Comparison of ENCODE assay signal across 9 mouse cellular contexts in genomic region chr11:70499566-70500475, GRCm38 (mm10). TPM values are rescaled to one million over a fixed set of nuclear protein-coding genes. Genes with fewer than 3 reads are reported as not detected.
DNase-seq lines count a peak whose midpoint lies in the region; ATAC-seq and TF ChIP-seq lines count a peak whose summit lies in the region.
"Had no signal": no experiment of that assay in that cellular context is flagged by ENCODE, and none has a peak within 500 bp of the region (broad histone marks: within the 10 kb centered on the region; RNA-seq: fewer than 3 reads in every experiment).

No protein-coding gene starts in this region.

- H3K27me3 ChIP-seq in heart, adult 2 months (ENCODE audit: control insufficient read depth, insufficient read depth, low read length), result no peaks in the 10 kb centered on the region
- no peaks in the 10 kb centered on the region for H3K27me3 ChIP-seq in CH12.LX (replicated peaks)
- no peaks in the 10 kb centered on the region for H3K27me3 ChIP-seq in lung, embryonic 14.5 days (ENCODE audit: insufficient read depth, low read length)

- no peaks in the 10 kb centered on the region for H3K36me3 ChIP-seq in heart, adult 2 months (ENCODE audit: control insufficient read depth, insufficient read depth, low read length)
- H3K36me3 ChIP-seq in CH12.LX (replicated peaks in 1 of 2; ENCODE audit: control insufficient read depth in 1 of 2, insufficient read depth in 1 of 2, low read length in 1 of 2), result no peaks in the 10 kb centered on the region
- no peaks in the 10 kb centered on the region for H3K36me3 ChIP-seq in lung, embryonic 14.5 days (ENCODE audit: insufficient read depth)

- H3K27ac ChIP-seq in heart, adult 2 months, result no peak overlapping the region
- H3K27ac ChIP-seq in CH12.LX (ENCODE audit: insufficient read depth, low read depth), result no peak overlapping the region
- H3K27ac ChIP-seq in bone marrow macrophage, adult 2 months (ENCODE audit: insufficient read depth, low read depth, low read length), result peak overlapping the region; percentile 92
- no peak overlapping the region for H3K27ac ChIP-seq in lung, embryonic 14.5 days (ENCODE audit: low read depth)

- no peak overlapping the region for H3K4me2 ChIP-seq in CH12.LX (ENCODE audit: insufficient read depth, low read depth, poor library complexity, severe bottlenecking)
- no peak overlapping the region for H3K4me2 ChIP-seq in lung, embryonic 14.5 days

- TF ChIP-seq EP300 in heart, adult 2 months (IDR thresholded peaks at IDR 0.05; ENCODE audit: insufficient read depth, low read depth, low read length), result no peak
- TF ChIP-seq EP300 in CH12.LX (IDR thresholded peaks at IDR 0.05; ENCODE audit: low read length), result no peak

- H3K79me2 ChIP-seq in heart, adult 2 months (replicated peaks; ENCODE audit: control insufficient read depth, insufficient read depth, low read length), result no peaks in the 10 kb centered on the region
- no peaks in the 10 kb centered on the region for H3K79me2 ChIP-seq in CH12.LX (replicated peaks; ENCODE audit: control insufficient read depth, extremely low read depth, insufficient read depth, poor library complexity, severe bottlenecking)

- in situ Hi-C loops in CH12.LX (cut with MboI; ENCODE audit: low pct_ligation_motif_present, low pct_unique_long_range_greater_than_20kb, low sequenced_read_pairs), result loop anchor here (5.0 to 10.0 kb wide), 2 partner anchors 38 to 175 kb away; partner anchors contain the start of gene Alox12e

- DNase-seq in heart, adult 2 months, result peak in 1 of 2 experiments; percentile 31
- DNase-seq in heart, adult 11 months, result no peak
- DNase-seq in CH12.LX (ENCODE audit: extremely low read depth), result no peak
- DNase-seq in lung, embryonic 14.5 days, result peak; percentile 52
- DNase-seq in right cerebral cortex, postnatal 25 days, result no peak
- DNase-seq in thymus, postnatal 25 days, result no peak
- DNase-seq in left cerebral cortex, postnatal 36 days (ENCODE audit: low spot score in 2 of 2), result no peak

- no peak overlapping the region for H3K4me3 ChIP-seq in heart, adult 2 months
- no peak overlapping the region for H3K4me3 ChIP-seq in CH12.LX (replicated peaks in 1 of 3; ENCODE audit: low read depth in 2 of 3, low read length in 2 of 3, poor library complexity in 1 of 3)
- no peak overlapping the region for H3K4me3 ChIP-seq in bone marrow macrophage, adult 2 months (ENCODE audit: insufficient read depth, low read length)
- no peak overlapping the region for H3K4me3 ChIP-seq in lung, embryonic 14.5 days (ENCODE audit: low read depth, low read length)

- TF ChIP-seq POLR2A in heart, adult 2 months (IDR thresholded peaks at IDR 0.05; ENCODE audit: insufficient read depth, low read depth, low read length), result no peak
- no peak for TF ChIP-seq POLR2A in CH12.LX (IDR thresholded peaks at IDR 0.05; ENCODE audit: low read depth, low read length)
- TF ChIP-seq POLR2A in bone marrow macrophage, adult 2 months (IDR thresholded peaks at IDR 0.05; ENCODE audit: borderline replicate concordance, low read depth, low read length), result no peak

- no peak overlapping the region for H3K9ac ChIP-seq in heart, adult 2 months (ENCODE audit: low read depth, low read length)
- H3K9ac ChIP-seq in CH12.LX (ENCODE audit: insufficient read depth, low read depth), result no peak overlapping the region
- no peak overlapping the region for H3K9ac ChIP-seq in lung, embryonic 14.5 days

- TF ChIP-seq RAD21 in CH12.LX (IDR thresholded peaks at IDR 0.05; ENCODE audit: low read depth, low read length), result peak; percentile 75

- H3K4me1 ChIP-seq in heart, adult 2 months (ENCODE audit: control insufficient read depth, insufficient read depth, low read length), result no peaks in the 10 kb centered on the region
- H3K4me1 ChIP-seq in CH12.LX (ENCODE audit: control insufficient read depth in 1 of 2, insufficient read depth in 2 of 2), result peaks cover under 1 to 4% of the 10 kb centered on the region in 2 experiments; a peak in 2 of 4 replicates
- peaks cover 33% of the 10 kb centered on the region for H3K4me1 ChIP-seq in bone marrow macrophage, adult 2 months (ENCODE audit: control insufficient read depth, insufficient read depth, low read length)
- no peaks in the 10 kb centered on the region for H3K4me1 ChIP-seq in lung, embryonic 14.5 days (ENCODE audit: insufficient read depth)

- intact Hi-C loops in heart, adult 2 months (cut with DNase I), result loop anchor here (1.0 kb wide), 1 partner anchor 48 kb away; no protein-coding TSS in a partner anchor
- intact Hi-C loops in left cerebral cortex, postnatal 36 days (cut with DNase I), result no loop called here

- H3K9me3 ChIP-seq in CH12.LX (replicated peaks; ENCODE audit: low read length), result no peaks in the 10 kb centered on the region
- H3K9me3 ChIP-seq in lung, embryonic 14.5 days (ENCODE audit: low read depth, low read length), result no peaks in the 10 kb centered on the region

- TF ChIP-seq CTCF in heart, adult 2 months (IDR thresholded peaks at IDR 0.05), result peak; percentile 76
- peak; percentile 29 to 88; a peak in 3 of 4 replicates for TF ChIP-seq CTCF in CH12.LX (conservative IDR thresholded peaks at IDR 0.05 in 1 of 2, IDR thresholded peaks at IDR 0.05 in 1 of 2; ENCODE audit: low read depth in 2 of 2, low read length in 2 of 2)
- TF ChIP-seq CTCF in bone marrow macrophage, adult 2 months (IDR thresholded peaks at IDR 0.05; ENCODE audit: low read depth, low read length), result no peak
- TF ChIP-seq CTCF in lung, embryonic 14.5 days (IDR thresholded peaks at IDR 0.05; ENCODE audit: low read depth), result peak; percentile 51

- dilution Hi-C loops in CH12.LX (cut with MboI; ENCODE audit: extremely low pct_ligation_motif_present, extremely low pct_unique_long_range_greater_than_20kb, low sequenced_read_pairs), result no loop called here

- 58% methylated on average over 14 of the region's 14 CpGs for WGBS in heart, adult 2 months
- 65% methylated on average over 14 of the region's 14 CpGs for WGBS in lung, embryonic 14.5 days

- no peak for ATAC-seq in lung, embryonic 14.5 days (ENCODE audit: insufficient read depth)

TF ChIP-seq in CH12.LX, 34 proteins besides CTCF, POLR2A, EP300 and RAD21:
- TF ChIP-seq MYC (IDR thresholded peaks at IDR 0.05; ENCODE audit: low read depth, low read length) (no peak), BHLHE40 (IDR thresholded peaks at IDR 0.05; ENCODE audit: low read depth, low read length) (no peak), ZNF384 (IDR thresholded peaks at IDR 0.05; ENCODE audit: low read depth, low read length) (peak; percentile 45), SMC3 (IDR thresholded peaks at IDR 0.05; ENCODE audit: low read depth, low read length) (peak; percentile 80), E2F4 (IDR thresholded peaks at IDR 0.05; ENCODE audit: insufficient replicate concordance, low read depth, low read length) (no peak)

RNA-seq across cellular contexts. Expression of gene Tm4sf5, which starts 5.2 kb away (rescaled TPM):
- total RNA-seq in heart, adult 2 months (2021), result 1 to 10 TPM; 1.2 to 1.3 TPM
- polyA plus RNA-seq in heart, adult 2 months (2012; rRNA removed), result 1.5 and 2.1 TPM in 2 replicates
- total RNA-seq in CH12.LX (2012; rRNA removed) (3.6 and 5.5 TPM in 2 replicates), CH12.LX (2014; rRNA removed) (8.8 and 11.7 TPM in 2 replicates)
- polyA plus RNA-seq in CH12.LX (2012; ENCODE audit: insufficient read length, low read depth), result 24.5 and 32.5 TPM in 2 replicates
- polyA plus RNA-seq in bone marrow macrophage, adult 2 months (2012; ENCODE audit: insufficient read depth, insufficient read length, missing spikeins), result 4.3 TPM in 2 replicates
- polyA plus RNA-seq in lung, embryonic 14.5 days (2014; fragmentation: Nextera tagmentation; extraction: Ambion mirVana), result 1.2 and 1.3 TPM in 2 replicates
- not detected for total RNA-seq in left cerebral cortex, postnatal 36 days (2021)

RNA-seq across cellular contexts. Expression of gene Vmo1, which starts 14.6 kb away (rescaled TPM):
- not detected for total RNA-seq in heart, adult 2 months (2021)
- not detected in 2 replicates for polyA plus RNA-seq in heart, adult 2 months (2012; rRNA removed)
- total RNA-seq in CH12.LX (2012; rRNA removed) (0.21 TPM in 1 of 2 replicates, not detected in the other), CH12.LX (2014; rRNA removed) (0.70 TPM in 1 of 2 replicates, not detected in the other)
- polyA plus RNA-seq in CH12.LX (2012; ENCODE audit: insufficient read length, low read depth), result 0.36 and 0.63 TPM in 2 replicates
- not detected in 2 replicates for polyA plus RNA-seq in bone marrow macrophage, adult 2 months (2012; ENCODE audit: insufficient read depth, insufficient read length, missing spikeins)
- 0.38 TPM in 1 of 2 replicates, not detected in the other for polyA plus RNA-seq in lung, embryonic 14.5 days (2014; fragmentation: Nextera tagmentation; extraction: Ambion mirVana)
- total RNA-seq in left cerebral cortex, postnatal 36 days (2021), result not detected
- total RNA-seq: left cerebral cortex, adult 18-20 months had no signal

RNA-seq across cellular contexts. Expression of gene Gltpd2, which starts 19.2 kb away (rescaled TPM):
- not detected for total RNA-seq in heart, adult 2 months (2021)
- polyA plus RNA-seq in heart, adult 2 months (2012; rRNA removed), result not detected in 2 replicates
- total RNA-seq in CH12.LX (2012; rRNA removed) (not detected in 2 replicates), CH12.LX (2014; rRNA removed) (not detected in 2 replicates)
- 0.19 TPM in 1 of 2 replicates, not detected in the other for polyA plus RNA-seq in CH12.LX (2012; ENCODE audit: insufficient read length, low read depth)
- not detected in 2 replicates for polyA plus RNA-seq in bone marrow macrophage, adult 2 months (2012; ENCODE audit: insufficient read depth, insufficient read length, missing spikeins)
- polyA plus RNA-seq in lung, embryonic 14.5 days (2014; fragmentation: Nextera tagmentation; extraction: Ambion mirVana), result 0.30 and 0.55 TPM in 2 replicates
- total RNA-seq in left cerebral cortex, postnatal 36 days (2021), result not detected
- total RNA-seq: left cerebral cortex, adult 18-20 months had no signal

RNA-seq across cellular contexts. Expression of gene Psmb6, which starts 25.3 kb away (rescaled TPM):
- 100 to 1,000 TPM; 204 to 231 TPM for total RNA-seq in heart, adult 2 months (2021)
- polyA plus RNA-seq in heart, adult 2 months (2012; rRNA removed), result 296 and 367 TPM in 2 replicates
- total RNA-seq in CH12.LX (2012; rRNA removed) (921 and 922 TPM in 2 replicates), CH12.LX (2014; rRNA removed) (749 and 831 TPM in 2 replicates)
- polyA plus RNA-seq in CH12.LX (2012; ENCODE audit: insufficient read length, low read depth), result 779 and 831 TPM in 2 replicates
- polyA plus RNA-seq in bone marrow macrophage, adult 2 months (2012; ENCODE audit: insufficient read depth, insufficient read length, missing spikeins), result 141 and 151 TPM in 2 replicates
- 778 and 813 TPM in 2 replicates for polyA plus RNA-seq in lung, embryonic 14.5 days (2014; fragmentation: Nextera tagmentation; extraction: Ambion mirVana)
- total RNA-seq in left cerebral cortex, postnatal 36 days (2021), result 100 to 1,000 TPM; 164 to 187 TPM

RNA-seq across cellular contexts. Expression of gene Gm40193, which starts 32.9 kb away (rescaled TPM):
- not detected for total RNA-seq in heart, adult 2 months (2021)
- not detected in 2 replicates for polyA plus RNA-seq in heart, adult 2 months (2012; rRNA removed)
- total RNA-seq in CH12.LX (2012; rRNA removed) (not detected in 2 replicates), CH12.LX (2014; rRNA removed) (not detected in 2 replicates)
- not detected in 2 replicates for polyA plus RNA-seq in CH12.LX (2012; ENCODE audit: insufficient read length, low read depth)
- not detected in 2 replicates for polyA plus RNA-seq in bone marrow macrophage, adult 2 months (2012; ENCODE audit: insufficient read depth, insufficient read length, missing spikeins)
- polyA plus RNA-seq in lung, embryonic 14.5 days (2014; fragmentation: Nextera tagmentation; extraction: Ambion mirVana), result not detected in 2 replicates
- total RNA-seq in left cerebral cortex, postnatal 36 days (2021), result not detected
- total RNA-seq: left cerebral cortex, adult 18-20 months had no signal
